Mouse (Mus musculus) spleen, embryonic (tissue): ENCODE data around the gene Gtdc1.

ENCODE experiments used
- CTCF ChIA-PET: fragments of 350-600 bp; sonication (Branson Sonifier 250); formaldehyde crosslinking; loops from one replicate; lab custom pipeline; 2022; lab: Charles Lee

Gene Gtdc1

GRCm38 (mm10) chr2:44924618-44925017, 2.8 kb downstream of the Gtdc1 start:
- CTCF ChIA-PET = no interaction called here

- CTCF ChIA-PET = no interaction called here
Observed at GRCm38 (mm10) chr2:44923056-44923883, 4.2 kb downstream of the Gtdc1 start.

GRCm38 (mm10) chr2:44922500-44922899, 5.0 kb downstream of the Gtdc1 start:
- CTCF ChIA-PET = no interaction called here

- CTCF ChIA-PET = interaction anchor here (0.6 kb wide), 1 partner anchor 923 kb away, joined by 3 read pairs; no protein-coding TSS in a partner anchor
Observed at GRCm38 (mm10) chr2:44920471-44920870, 7.0 kb downstream of the Gtdc1 start.

GRCm38 (mm10) chr2:44919326-44919725, 8.1 kb downstream of the Gtdc1 start:
- CTCF ChIA-PET = no interaction called here

- CTCF ChIA-PET = no interaction called here
Observed at GRCm38 (mm10) chr2:44918737-44919136, 8.7 kb downstream of the Gtdc1 start.

GRCm38 (mm10) chr2:44916286-44916685, 11.2 kb downstream of the Gtdc1 start:
- CTCF ChIA-PET = no interaction called here

GRCm38 (mm10) chr2:44897801-44898200, 29.7 kb downstream of the Gtdc1 start:
- CTCF ChIA-PET = no interaction called here

GRCm38 (mm10) chr2:44873718-44874117, 53.7 kb downstream of the Gtdc1 start:
- CTCF ChIA-PET = no interaction called here

GRCm38 (mm10) chr2:44864726-44865125, 62.7 kb downstream of the Gtdc1 start:
- CTCF ChIA-PET = no interaction called here

- CTCF ChIA-PET = no interaction called here
Observed at GRCm38 (mm10) chr2:44854475-44854874, 73.0 kb downstream of the Gtdc1 start.

GRCm38 (mm10) chr2:44849666-44850065, 77.8 kb downstream of the Gtdc1 start:
- CTCF ChIA-PET = no interaction called here

- CTCF ChIA-PET = interaction anchor here (0.7 kb wide), 1 partner anchor 119 kb away, joined by 4 read pairs; no protein-coding TSS in a partner anchor
Observed at GRCm38 (mm10) chr2:44848156-44848555, 79.3 kb downstream of the Gtdc1 start.

- CTCF ChIA-PET = no interaction called here
Observed at GRCm38 (mm10) chr2:44845424-44845823, 82.0 kb downstream of the Gtdc1 start.

- CTCF ChIA-PET = no interaction called here
Observed at GRCm38 (mm10) chr2:44829753-44830152, 97.7 kb downstream of the Gtdc1 start.

GRCm38 (mm10) chr2:44829346-44829745, 98.1 kb downstream of the Gtdc1 start:
- CTCF ChIA-PET = interaction anchor here (0.6 kb wide), 1 partner anchor 186 kb away, joined by 3 read pairs; no protein-coding TSS in a partner anchor

- CTCF ChIA-PET = no interaction called here
Observed at GRCm38 (mm10) chr2:44826609-44827008, 100.8 kb downstream of the Gtdc1 start.

GRCm38 (mm10) chr2:44817787-44818186, 109.7 kb downstream of the Gtdc1 start:
- CTCF ChIA-PET = no interaction called here

GRCm38 (mm10) chr2:44813729-44814128, 113.7 kb downstream of the Gtdc1 start:
- CTCF ChIA-PET = no interaction called here

- CTCF ChIA-PET = no interaction called here
Observed at GRCm38 (mm10) chr2:44804497-44804896, 123.0 kb downstream of the Gtdc1 start.

- CTCF ChIA-PET = interaction anchor here (0.6 kb wide), 1 partner anchor 1436 kb away, joined by 3 read pairs; no protein-coding TSS in a partner anchor
Observed at GRCm38 (mm10) chr2:44801361-44801760, 126.1 kb downstream of the Gtdc1 start.

GRCm38 (mm10) chr2:44791840-44792239, 135.6 kb downstream of the Gtdc1 start:
- CTCF ChIA-PET = no interaction called here

GRCm38 (mm10) chr2:44791134-44791533, 136.3 kb downstream of the Gtdc1 start:
- CTCF ChIA-PET = no interaction called here
